Mouse (Mus musculus): ENCODE measurements around the gene Spint2.

Spint2 gene

DNA sequence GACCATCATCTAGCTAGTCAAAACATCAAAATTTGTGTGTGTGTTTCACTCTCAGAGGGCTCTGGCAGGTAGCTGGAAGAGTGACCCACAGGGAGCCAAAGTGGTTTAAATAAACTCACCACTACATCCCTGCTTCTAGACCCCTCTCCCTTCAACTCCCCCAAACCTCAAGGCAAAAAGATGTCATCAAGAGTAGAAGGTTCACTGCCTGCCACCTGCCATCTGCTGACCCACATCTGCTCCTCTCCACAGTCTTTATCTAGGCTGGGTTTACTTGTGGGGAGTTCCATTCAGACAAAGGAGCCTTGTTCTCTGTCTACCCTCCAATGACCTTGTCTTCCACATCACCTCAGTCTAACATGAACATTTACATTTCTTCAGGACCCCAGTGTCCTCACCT lies 2.5 kb downstream of the Spint2 start:
- no peak for DNase-seq

DNA sequence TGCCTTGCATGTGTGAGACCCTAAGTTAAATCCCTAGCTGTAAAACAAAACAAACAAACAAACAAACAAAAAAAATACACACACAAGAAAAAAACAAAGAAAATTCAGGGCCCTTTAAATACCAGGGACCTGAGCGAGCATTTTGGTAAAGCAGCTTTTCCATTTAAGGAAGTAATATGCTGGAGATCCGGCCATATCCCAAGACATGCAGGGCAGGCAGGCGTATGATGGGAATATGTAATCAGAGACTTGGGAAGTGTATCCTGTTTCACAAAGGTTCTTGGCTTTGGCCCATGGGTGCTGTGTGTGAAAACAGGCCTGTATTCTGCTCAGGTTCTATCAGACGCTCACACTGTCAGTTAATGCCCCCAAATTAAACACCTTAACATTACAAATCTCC lies 4.2 kb downstream of the Spint2 start:
- DNase-seq = no peak

DNA sequence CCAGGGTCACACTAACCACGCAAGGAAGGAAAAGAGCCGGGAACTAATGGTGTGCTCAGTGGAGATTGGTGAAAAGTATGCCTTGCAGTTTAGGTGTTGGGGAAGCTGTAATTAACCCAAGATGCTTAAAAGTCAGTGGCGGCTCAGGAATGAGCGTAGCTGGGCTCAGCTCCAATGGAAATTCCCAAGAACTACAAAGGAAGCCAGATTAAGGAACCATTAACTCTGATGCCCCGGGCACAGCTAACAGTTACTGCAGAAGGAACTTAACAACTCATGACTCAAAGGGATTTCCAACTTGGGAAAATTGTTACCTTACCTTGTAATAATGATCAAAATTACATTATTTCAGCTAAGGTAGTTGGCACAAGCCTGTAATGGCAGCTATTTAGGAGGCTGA lies 5.0 kb downstream of the Spint2 start:
- no peak for DNase-seq

DNA sequence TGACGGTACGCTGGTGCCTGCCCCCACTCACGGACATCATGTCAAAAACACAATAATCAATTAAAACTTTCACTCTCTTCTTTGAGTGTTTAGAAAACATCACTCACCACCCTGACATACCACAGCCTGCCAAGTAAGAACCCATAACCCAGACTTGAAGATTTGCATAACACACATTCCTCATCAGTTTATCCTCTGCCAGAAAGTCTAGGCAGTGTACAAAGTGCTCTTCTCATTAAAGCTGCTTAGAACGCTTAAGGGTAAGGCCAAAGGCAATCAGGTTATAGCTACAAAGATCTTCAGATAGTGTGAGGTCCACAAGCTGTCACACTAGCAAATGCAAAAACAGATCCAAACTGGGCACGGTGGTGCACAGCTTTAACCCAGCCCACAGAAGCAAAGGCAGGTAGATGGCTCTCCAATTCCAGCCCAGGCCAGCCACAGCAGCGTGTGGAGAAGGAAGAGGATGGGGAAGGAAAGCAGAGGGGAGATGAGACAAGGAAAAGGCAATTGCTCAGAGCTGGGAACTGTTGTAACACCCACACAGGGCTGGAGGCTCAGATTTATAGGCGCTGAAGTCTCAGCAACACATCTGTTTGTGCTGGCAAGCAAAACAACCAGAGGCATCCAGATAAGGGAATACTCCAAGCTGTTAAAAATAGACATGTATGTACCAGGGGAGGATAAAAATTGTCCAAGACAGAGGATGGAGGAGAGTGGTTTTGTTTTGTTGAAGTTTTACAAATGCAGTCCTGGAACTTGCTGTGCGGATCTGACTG lies 9.8 kb downstream of the Spint2 start:
- no peak for DNase-seq

DNA sequence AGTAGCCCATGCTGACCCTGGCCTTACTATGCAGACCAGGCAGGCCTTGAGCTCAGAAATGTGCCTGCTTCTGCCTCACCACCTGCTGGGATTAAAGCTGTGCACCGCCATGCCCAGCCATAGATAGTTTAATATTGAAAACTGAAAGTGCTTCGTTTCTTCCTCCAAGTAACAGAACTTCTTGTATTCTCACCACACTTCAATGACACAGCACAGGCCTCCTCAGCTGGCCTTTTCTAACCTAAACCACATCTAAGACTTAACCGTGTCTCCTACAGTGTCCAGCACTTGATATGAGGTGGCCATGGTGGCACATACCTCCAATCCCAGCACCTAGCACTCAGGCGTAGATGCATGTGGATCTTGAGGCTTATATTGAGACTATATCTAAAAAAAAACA lies 11.3 kb downstream of the Spint2 start:
- DNase-seq = no peak

DNA sequence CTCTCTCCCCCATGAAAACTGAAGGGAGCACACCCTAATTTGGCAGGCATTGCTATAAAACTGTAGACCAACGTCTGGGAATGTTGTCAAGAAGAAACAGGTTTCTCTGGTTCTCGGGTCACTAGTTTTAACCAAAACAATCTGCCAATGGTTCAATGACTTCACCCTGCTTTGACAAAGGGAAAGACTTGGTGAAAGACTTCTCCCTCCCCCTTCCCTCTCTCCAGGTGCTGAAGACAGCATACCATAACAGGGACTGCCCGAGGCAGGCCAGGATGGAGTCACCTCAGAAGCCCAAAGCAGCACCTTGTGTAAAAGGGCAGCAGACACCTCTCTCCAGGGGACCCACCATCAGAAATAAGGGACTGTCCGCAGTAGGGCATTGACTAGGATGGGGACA lies 14.8 kb downstream of the Spint2 start:
- DNase-seq = no peak

DNA sequence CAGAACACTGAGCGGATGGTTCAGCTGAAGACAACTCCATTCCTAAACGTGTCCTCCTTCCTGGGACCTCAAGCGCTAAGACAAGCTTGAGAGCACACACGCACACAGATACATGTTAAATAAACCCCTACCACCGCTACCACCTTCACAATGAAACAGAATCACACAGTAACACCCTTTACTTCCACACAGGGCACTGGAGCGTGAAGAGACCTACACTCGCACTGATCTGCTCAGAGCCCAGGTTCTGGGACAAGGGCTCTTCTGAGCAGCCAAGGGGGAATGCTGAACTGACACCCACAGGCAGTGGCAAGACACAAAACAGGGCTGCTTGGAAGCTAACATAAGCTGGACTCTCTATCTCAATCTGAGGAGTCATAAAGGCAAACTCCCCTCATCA lies 16.1 kb downstream of the Spint2 start:
- no peak for DNase-seq

DNA sequence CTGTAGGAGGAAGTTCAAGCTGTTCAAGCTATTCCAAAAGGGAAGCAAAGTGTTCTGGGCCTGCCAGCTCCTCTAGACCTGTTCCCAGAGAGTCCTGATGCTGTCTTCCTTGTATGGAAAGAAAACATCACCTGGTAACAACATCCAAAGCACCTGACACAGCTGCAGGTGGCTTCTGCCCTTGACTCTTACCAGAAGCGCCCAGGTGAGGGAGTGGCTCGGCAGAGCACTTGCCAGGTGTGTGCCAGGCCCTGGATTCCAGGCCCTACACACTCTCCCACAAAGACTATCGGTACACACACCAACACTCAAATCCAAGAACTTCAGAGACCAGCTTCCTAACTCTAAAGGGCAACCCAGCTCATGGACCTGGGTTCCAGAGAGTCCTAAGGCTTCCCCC lies 17.9 kb downstream of the Spint2 start:
- no peak for DNase-seq

DNA sequence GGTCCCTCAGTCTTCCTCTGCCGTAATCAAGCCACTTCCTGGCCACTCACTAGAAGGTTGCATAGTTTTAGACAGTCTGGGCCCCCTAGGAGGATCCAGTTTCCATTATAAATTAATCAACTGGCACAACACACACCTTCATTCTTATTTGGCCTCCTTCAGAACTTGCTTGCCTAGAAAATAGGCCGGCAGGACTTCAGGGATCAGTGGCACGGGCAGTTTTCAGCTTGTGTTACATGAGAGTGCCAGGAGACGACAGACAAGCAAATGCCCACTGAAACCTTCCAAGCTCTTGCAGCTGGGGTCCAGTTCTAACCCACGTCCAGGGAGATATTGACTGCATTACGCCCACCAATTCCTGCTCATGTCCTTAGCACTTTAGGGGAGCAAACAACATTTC lies 19.6 kb downstream of the Spint2 start:
- DNase-seq = no peak

DNA sequence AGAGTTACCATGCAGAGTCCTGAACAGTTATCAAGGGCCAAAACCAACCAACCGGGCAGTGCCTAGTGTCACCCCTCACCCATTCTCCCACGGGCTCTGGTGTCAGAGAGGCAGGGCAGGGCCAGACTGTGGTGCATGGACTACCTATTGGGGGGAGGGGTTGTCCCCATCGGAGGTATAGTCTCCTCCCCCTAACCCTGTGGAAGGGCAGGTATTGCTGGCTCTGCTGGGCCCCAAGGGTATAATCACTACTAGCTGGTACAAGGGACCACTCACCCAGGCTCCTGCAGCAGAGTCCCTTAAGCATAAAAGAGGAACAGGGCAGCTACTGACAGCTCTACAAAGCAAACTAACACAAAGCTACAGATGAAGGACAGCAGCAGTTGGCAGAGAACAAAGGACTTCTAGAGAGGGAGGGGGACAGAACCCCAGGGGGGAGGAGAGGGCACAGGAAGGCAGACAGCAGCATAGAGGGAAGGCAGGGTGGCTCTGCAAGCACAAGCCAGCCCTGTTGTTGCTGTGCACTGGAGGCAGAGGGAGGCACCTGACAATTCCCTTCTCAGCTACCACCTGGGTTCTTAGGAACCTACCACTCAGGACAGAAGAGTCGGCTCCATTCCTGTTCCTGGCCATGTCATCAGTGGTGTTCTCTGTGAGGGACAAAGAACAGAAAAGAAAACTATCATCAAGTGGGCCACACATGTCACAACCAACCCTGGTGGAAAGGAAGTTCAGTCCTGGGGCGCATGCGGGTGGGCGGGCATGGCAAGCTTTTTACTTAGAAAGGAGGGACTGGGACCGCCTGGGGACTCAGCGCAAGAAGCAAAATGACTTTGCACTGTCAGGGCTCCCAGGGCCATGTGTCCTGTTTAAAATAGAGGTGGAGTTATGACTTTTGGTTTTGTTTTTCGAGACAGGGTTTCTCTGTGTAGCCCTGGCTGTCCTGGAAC lies 21.7 kb downstream of the Spint2 start:
- DNase-seq = no peak

DNA sequence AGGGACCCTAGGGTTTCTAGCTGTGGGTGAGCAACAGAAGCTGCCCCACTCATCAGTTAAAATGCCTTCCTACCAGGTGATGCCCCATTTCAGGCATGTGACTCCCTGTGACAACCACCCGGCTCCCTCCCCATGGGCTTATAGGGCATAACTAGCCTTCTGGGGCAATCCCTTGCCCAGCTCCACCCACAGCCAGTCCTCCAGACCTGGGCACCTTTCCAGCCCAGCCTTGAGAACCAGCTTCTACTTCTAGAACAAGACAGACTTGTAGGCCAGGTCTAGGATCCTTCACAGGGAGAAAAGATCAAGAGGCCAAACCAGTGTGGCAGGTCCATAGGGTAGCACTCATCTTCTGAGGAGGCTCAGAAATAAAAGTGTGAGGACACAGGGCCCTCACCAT lies 24.3 kb downstream of the Spint2 start:
- DNase-seq = no peak

DNA sequence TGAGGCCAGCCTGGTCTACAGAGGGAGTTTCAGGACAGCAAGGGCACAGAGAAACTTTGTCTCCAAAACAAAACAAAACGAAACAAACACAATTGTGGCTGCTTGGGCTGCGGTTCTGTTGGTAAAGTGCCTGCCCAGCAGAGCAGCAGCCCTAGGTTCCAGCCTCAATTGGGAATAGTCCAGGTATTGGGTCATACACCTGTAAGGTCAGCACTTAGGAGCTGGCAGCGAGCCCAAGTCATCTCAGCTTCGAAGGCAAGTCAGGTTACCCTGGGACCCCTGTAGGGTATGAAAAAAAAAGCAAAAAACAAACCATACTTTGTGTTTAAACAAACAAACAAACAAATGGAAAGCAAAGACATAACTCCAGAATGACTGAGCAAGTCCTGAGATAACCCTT lies 25.8 kb downstream of the Spint2 start:
- DNase-seq = no peak

DNA sequence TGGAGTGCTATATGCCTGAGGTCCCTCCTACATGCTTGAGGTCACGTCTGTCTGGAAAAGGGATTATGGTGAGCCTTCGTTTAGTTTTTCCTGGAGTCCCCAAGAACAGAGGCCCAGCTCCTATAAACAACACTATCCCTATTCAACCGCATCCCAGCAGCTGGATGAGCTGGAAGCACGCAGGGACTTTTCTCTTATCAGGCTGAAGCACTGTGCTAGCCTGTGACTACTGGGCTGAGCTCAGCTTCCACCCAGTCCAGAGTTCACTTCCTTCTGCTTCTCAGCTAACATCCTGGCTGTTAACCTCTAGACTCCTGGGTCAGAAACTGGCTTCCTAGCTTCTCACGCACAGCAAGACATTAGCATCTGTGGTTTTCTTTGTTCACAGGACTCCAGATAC lies 27.9 kb downstream of the Spint2 start:
- DNase-seq = no peak

DNA sequence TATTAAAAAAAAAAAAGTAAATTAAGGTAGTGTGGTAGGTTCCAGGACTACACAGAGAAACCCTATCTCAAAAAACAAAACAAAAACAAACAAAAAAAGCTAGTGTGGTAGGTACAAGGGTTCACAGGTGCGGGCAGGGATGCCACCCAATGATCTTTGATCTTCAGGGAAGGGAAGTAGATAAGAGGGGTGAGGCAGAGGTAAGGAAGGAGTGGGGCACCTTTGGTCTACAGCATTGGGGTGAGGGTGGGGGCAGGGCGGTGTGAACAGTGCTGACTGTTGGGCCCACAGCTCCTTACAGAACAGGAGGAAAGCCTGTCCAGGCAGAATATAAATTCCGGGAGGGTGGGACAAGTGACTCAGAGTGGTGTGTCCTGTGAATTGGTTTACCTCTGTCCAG lies 30.5 kb downstream of the Spint2 start:
- DNase-seq = no peak

DNA sequence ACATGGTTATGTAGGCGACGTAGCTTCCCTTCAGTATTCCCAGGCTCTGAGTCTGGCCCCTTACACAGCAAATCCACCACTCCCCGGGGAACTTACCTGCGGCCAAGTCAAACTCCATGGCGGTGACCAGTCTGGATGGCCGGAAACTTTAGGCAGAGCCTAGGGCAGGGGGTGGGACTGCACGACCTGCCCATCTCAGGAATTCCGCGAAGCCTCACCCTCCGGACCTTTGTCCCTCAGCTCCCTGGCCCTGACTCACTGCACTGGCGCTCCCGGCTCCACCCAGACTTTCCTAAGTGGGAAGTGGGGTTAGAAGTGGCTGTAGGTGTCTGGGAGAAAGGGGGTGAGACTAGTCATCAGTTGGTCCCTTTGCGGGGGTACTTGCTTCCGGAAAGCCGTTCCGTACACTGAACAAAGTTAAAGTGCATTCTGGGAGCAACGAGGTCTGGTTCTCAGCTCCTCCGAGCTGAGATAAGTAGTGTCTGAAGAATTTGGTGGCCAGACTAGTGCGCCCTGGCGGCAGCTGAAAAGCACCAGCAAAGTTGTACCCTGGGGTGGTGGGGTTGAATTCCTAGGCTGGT lies 33.4 kb downstream of the Spint2 start, which contains the start of gene 2200002D01Rik:
Gene 2200002D01Rik, minus strand, starts transcription at position 206 of the 581 bp plus-strand sequence.
- DNase-seq = no peak

DNA sequence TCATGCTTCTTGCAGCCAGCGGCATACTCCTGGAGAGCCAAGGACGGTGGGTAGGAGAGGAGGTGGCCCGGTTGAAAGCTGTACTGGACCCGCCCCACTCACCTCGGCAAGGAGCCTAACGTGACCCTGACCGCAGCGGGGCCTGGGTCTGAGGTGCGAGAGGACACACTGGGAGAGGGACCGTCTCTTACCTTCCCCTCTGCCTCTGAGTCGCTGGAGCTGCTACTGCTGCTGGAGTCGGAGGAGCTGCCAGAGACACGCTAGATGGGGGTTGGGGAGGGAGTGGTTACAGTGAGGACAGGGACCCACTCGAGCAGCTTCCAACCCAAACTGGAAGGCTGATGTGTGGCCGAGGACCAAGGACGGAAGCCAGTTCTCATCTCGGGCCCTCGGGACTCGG lies 34.0 kb downstream of the Spint2 start:
- no peak for DNase-seq

DNA sequence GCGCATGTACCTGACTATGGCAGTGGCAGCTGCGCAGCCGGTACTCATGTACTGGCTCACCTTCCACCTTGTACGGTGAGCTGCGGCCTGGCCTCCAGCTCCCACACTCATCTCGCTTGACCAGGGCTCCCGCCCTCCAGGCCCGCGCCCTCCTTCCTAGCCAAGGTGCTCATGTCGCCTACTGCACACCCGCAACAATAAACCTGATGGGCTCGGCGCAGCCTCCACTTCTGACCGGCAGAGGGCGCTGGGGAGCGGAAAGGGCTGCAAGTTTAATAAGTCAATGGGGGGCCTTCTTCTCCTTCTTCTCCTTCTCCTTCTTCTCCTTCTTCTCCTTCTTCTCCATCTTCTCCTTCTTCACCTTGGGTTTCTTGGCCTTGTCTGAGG lies 34.4 kb downstream of the Spint2 start:
- peak; percentile 82 for DNase-seq

DNA sequence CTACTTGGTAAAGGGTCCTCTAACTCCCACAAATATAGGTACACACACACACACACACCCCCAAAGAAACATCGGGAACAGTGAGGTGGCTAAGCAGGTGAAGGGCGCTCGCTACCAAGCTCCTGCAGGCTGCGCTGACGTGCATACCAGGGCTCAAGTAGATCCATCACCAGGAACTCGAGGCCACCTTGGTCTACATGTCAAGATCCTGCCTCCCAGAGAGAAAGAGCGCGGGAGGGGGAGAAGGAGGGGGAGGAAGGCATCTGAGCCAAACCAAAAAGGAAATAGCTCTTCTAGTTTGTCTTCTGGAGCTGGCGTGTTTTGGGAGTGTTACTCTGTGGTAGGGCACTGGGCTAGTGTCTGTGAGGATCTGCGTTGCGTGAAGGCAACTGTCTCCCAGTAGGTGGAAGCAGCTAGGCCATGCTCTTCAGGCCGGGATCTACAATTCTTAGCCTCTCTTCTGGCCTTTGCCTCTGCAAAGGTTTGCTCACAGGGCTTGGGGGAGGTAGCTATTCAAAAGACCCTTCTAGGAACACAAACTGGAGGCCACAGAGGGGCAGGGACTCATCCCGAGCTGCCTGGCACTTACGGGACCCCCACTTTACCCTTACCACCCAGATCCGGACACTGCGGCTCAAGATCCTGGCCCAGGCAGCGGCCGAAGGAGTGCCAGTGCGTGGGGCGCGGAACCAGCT lies 34.9 kb downstream of the Spint2 start:
- DNase-seq = no peak

DNA sequence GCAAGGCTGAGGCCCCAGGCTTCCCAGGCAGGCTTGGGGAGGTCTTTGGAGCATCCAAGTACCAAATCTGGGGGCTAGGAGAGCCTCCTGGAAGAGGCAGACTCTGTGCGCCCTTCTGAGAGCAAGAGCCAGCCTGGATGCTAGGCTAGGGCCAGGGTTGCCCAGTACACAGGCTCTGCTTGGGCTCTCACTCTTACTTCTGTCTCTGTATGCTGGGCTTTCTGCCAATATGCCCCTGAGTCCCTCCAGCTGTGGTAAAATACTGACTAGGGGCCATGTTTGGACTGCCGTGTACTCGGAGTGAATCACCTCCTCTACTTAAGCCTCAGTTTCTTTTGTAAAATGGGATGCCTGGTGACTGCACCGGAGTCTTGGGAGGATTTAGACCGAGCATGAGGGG lies 35.7 kb downstream of the Spint2 start:
- DNase-seq = no peak

DNA sequence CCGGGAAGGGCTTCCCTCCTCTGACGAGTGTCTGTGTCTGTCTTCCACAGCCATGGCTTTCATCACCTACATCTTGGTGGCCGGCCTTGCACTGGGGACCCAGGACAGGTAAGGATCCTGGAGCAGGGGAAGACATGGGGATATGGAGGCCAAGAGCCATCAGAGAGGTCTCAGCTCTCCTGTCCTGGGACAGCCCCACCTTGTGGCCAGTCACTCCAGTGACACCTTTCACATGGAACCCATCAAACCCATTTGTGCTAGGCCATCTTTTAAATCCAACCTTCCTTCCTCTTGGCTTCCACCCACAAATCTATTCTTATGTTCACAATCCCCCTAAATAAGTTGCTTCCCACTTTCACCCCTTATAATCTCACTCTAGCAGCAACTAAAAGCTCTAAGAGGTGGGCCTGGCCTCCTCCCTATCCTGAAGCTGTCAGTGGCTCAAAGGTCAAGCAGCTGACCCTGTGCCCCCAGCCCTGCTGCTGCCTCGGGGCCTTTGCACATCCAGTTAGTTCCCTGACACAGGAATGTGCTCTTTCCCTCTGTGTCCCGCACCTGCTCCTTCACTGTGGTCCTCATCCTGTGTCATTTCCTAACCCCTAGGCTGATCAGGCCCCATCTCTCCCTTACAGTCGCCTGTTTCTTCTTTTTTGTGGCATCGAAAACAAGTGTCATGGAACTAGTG lies 36.8 kb downstream of the Spint2 start:
- no peak for DNase-seq

DNA sequence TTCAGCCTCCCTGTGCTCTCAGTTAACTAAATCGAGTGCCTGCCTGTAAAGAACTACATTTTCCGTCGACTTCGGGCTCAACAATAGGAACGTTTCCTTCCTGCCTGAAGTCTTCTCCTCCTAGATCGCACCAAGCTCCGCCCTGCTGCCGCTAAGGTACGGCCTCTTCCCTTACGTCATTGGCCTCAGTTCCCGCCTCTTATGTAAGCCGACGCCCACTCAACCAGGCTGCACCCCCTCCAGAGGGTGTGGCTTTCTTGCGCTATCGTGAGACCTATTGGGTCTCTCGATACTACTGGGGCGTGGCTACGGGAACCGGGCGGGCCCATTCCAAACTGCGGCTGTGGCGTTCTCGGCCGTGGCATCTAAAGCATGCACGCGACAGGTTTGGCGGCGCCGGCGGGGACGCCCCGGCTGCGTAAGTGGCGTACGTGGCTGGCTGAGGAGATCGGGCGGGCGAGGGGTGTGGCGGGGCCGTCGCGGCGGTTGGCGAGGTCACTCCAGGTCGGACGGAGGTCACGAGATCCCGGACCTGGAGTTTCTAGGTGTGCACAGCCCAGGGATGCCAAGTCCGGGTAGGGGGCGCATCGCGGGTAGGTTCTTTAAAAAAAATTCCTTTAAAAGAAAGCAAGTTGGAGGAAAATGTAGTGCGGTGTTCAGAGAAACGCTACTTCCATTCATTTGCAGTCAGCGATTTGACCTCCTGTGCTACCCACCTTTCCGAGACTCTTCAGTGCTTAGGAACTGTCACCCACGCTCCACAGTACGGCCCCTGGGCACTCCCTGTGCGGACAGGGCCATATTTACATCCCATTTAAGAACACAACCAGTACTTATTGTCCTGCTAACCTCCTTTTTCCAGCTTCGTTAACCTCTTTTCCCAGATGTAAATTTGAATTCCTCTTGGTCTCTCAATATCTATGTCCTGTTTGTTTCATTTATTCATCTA lies 43.4 kb downstream of the Spint2 start, which contains the start of gene Yif1b:
Gene Yif1b, plus strand, starts transcription at position 311 of the 949 bp plus-strand sequence.
- DNase-seq = peak; percentile 93
